Mouse (Mus musculus): ENCODE results near the gene Bdp1.

- TF ChIP-seq CTCF (IDR thresholded peaks at IDR 0.05; ENCODE audit: control insufficient read depth, insufficient read depth, low read length) = no peak
- peak; percentile 61; the same call in 1 of the 2 replicates for TF ChIP-seq POLR2A (IDR thresholded peaks at IDR 0.05; ENCODE audit: borderline replicate concordance, control insufficient read depth, low read depth, low read length)
Measured at GRCm38 (mm10) chr13:100014906-100015895, 88.7 kb downstream of the Bdp1 start, which contains the start of gene Mccc2.
